Mouse (Mus musculus) neural tube, embryonic 11.5 days (tissue): ENCODE results near the gene Jph2. TPM values are rescaled to one million over a fixed set of nuclear protein-coding genes. Genes with fewer than 3 reads are reported as not detected.

Experiments
- ATAC-seq: fragments of 200-750 bp; cut with Nextera tagmentation; 2 replicates; pipeline ENCODE4 v1.8.0; 2017; ENCODE audit warnings: moderate number of reproducible peaks, mild to moderate bottlenecking, moderate TSS enrichment, moderate library complexity; ENCODE audit not compliant: insufficient read depth, low FRiP score, low TSS enrichment
- DNase-seq: peaks from one replicate; pipeline ENCODE4 v3.0.0-alpha.2; 2015; ENCODE audit warnings: low spot score
- H3K27ac ChIP-seq: fragments of 300-500 bp; sonication (generic); 2 replicates; pipeline ENCODE4 v1.5.1; 2014; ENCODE audit warnings: low read depth, mild to moderate bottlenecking, low read length
- H3K27me3 ChIP-seq: fragments of 300-500 bp; sonication (generic); 2 replicates; pipeline ENCODE4 v1.6.1; 2014; ENCODE audit warnings: mild to moderate bottlenecking, low read length, mixed read lengths; ENCODE audit not compliant: control insufficient read depth, insufficient read depth
- H3K36me3 ChIP-seq: fragments of 300-500 bp; sonication (generic); 2 replicates; pipeline ENCODE4 v1.6.1; 2014; ENCODE audit warnings: mild to moderate bottlenecking, low read length, moderate library complexity, mixed read lengths; ENCODE audit not compliant: control insufficient read depth, insufficient read depth
- H3K4me1 ChIP-seq: fragments of 300-500 bp; sonication (generic); 2 replicates; pipeline ENCODE4 v1.6.1; 2014; ENCODE audit warnings: low read length, mixed read lengths; ENCODE audit not compliant: control insufficient read depth, insufficient read depth
- H3K4me2 ChIP-seq: fragments of 300-500 bp; sonication (generic); 2 replicates; pipeline ENCODE4 v1.6.1; 2014; ENCODE audit warnings: low read depth, mild to moderate bottlenecking, moderate library complexity
- H3K4me3 ChIP-seq: fragments of 300-500 bp; sonication (generic); 2 replicates; pipeline ENCODE4 v1.5.1; 2014; ENCODE audit warnings: low read depth, low read length
- H3K9ac ChIP-seq: fragments of 300-500 bp; sonication (generic); 2 replicates; pipeline ENCODE4 v1.6.1; 2014; ENCODE audit warnings: mild to moderate bottlenecking, low read length
- H3K9me3 ChIP-seq: fragments of 300-500 bp; sonication (generic); 2 replicates; pipeline ENCODE4 v1.6.1; 2016; ENCODE audit warnings: low read length; ENCODE audit not compliant: control insufficient read depth
- WGBS: fragments of 180-500 bp; shearing (Covaris S2); extraction: QIAGEN DNeasy Blood & Tissue Kit; methylation state at CpG from one replicate; pipeline ENCODE4 v1.1.7; 2014; 5-methylcytosine and 5-hydroxymethylcytosine counted together
- polyA plus RNA-seq: library from polyadenylated mRNA; unstranded; fragments of >200 nt; fragmentation: Nextera tagmentation; extraction: Ambion mirVana; gene quantifications from 2 replicates; pipeline ENCODE4 v1.2.1, GENCODE M21; 2014

Gene Jph2
- polyA plus RNA-seq, 1 experiment from 2014 or later: 0.52 TPM

DNA sequence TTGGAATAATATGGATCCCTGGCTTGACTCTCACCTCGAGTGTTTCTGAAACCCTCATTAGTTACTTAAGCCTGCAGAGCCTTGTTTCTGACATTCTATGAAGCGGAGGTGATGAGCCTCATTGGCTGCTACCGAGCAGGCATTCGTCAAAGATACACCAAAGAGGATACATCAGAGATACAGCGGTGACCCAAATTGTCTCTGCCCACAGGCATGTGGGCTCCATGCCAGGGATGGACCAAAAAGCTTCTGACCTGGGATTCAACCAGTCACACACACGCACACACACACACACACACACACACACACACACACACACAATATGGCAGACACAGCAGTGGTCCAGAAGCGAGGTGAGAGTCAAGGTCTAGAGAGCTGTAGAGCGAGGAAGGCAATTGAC is 16.5 kb downstream of the Jph2 start:
- Histone ChIP-seq H3K27ac (no peak overlapping the region), H3K4me1 (no peaks in the 10 kb centered on the region), H3K9me3 (no peaks in the 10 kb centered on the region), H3K27me3 (peaks cover 4% of the 10 kb centered on the region), H3K36me3 (no peaks in the 10 kb centered on the region), H3K4me2 (no peak overlapping the region), H3K4me3 (no peak overlapping the region), H3K9ac (no peak overlapping the region)
- WGBS: 89% methylated on average over 8 of the region's 8 CpGs
- DNase-seq (no peak), ATAC-seq (no peak)

- 85% methylated on average over 5 of the region's 5 CpGs for WGBS
- ATAC-seq (no peak), DNase-seq (no peak)
- no peaks in the 10 kb centered on the region for H3K9me3 ChIP-seq
- H3K27me3 ChIP-seq: peaks cover 23% of the 10 kb centered on the region
- no peak overlapping the region for H3K9ac ChIP-seq
- no peak overlapping the region for H3K4me2 ChIP-seq
- H3K27ac ChIP-seq: no peak overlapping the region
- no peak overlapping the region for H3K4me3 ChIP-seq
- H3K36me3 ChIP-seq: no peaks in the 10 kb centered on the region
- H3K4me1 ChIP-seq: no peaks in the 10 kb centered on the region
Measured at GRCm38 (mm10) chr2:163379366-163379765, 18.4 kb downstream of the Jph2 start.

GRCm38 (mm10) chr2:163376082-163376481 is 21.7 kb downstream of the Jph2 start:
- Histone ChIP-seq H3K27ac (no peak overlapping the region), H3K27me3 (peaks cover 27% of the 10 kb centered on the region), H3K4me1 (no peaks in the 10 kb centered on the region), H3K9ac (no peak overlapping the region), H3K9me3 (no peaks in the 10 kb centered on the region), H3K36me3 (no peaks in the 10 kb centered on the region), H3K4me3 (no peak overlapping the region), H3K4me2 (no peak overlapping the region)
- no peak for ATAC-seq
- WGBS: 40% methylated on average over 33 of the region's 33 CpGs
- no peak for DNase-seq

DNA sequence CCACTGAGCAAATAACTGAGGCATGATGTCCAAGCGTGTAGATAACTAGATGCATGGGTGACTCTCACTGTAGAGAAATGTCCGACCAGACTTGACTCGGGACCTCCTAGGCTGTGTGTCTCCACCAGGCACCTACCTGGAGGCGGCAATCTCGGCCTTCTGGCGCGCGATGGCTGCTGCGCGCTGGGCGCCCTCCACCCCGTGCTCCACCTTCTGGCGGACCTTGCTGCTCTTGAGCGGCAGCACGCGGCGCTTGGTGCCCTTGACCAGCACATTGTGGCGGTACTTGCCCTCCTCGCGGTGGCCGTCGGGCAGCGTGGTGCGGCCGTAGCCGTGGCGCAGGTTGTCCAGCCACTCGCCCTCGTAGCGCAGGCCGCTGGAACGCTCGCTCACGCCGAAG is 22.3 kb downstream of the Jph2 start:
- peaks cover 27% of the 10 kb centered on the region for H3K27me3 ChIP-seq
- H3K27ac ChIP-seq: no peak overlapping the region
- no peaks in the 10 kb centered on the region for H3K36me3 ChIP-seq
- 32% methylated on average over 35 of the region's 35 CpGs for WGBS
- DNase-seq: no peak
- no peaks in the 10 kb centered on the region for H3K9me3 ChIP-seq
- no peak overlapping the region for H3K9ac ChIP-seq
- H3K4me2 ChIP-seq: no peak overlapping the region
- no peak overlapping the region for H3K4me3 ChIP-seq
- no peaks in the 10 kb centered on the region for H3K4me1 ChIP-seq
- no peak for ATAC-seq

- DNase-seq (no peak), ATAC-seq (no peak)
- Histone ChIP-seq H3K4me3 (no peak overlapping the region), H3K27me3 (peaks cover 27% of the 10 kb centered on the region), H3K36me3 (no peaks in the 10 kb centered on the region), H3K4me1 (no peaks in the 10 kb centered on the region), H3K27ac (no peak overlapping the region), H3K9me3 (no peaks in the 10 kb centered on the region), H3K9ac (no peak overlapping the region), H3K4me2 (no peak overlapping the region)
- 87% methylated on average over 1 of the region's 1 CpGs for WGBS
Measured at GRCm38 (mm10) chr2:163372627-163373026, 25.2 kb downstream of the Jph2 start.

DNA sequence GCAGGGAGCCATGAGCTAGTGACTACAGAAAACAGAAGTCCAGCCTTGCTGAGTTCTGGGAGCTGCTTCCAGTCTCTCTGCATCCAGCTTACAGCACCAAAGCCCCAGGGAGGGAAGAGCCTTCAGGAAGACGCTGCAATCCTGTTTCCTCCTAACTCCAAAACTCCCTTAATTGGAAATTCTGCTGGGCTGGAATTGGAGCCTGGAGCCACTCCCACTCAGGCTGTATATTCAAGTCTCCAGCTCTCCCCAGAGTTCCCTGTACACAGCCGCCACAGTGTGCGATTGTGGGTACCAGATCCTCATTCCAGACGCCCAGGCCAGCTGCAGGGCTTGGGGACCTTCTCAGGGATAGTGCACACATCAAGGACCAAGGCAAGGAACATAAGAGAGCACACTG is 27.6 kb downstream of the Jph2 start:
- no peaks in the 10 kb centered on the region for H3K4me1 ChIP-seq
- H3K27me3 ChIP-seq: peaks cover 12% of the 10 kb centered on the region
- H3K9me3 ChIP-seq: no peaks in the 10 kb centered on the region
- 49% methylated on average over 4 of the region's 4 CpGs for WGBS
- no peak overlapping the region for H3K4me2 ChIP-seq
- no peak overlapping the region for H3K4me3 ChIP-seq
- no peak overlapping the region for H3K9ac ChIP-seq
- ATAC-seq: no peak
- no peak overlapping the region for H3K27ac ChIP-seq
- DNase-seq: no peak
- no peaks in the 10 kb centered on the region for H3K36me3 ChIP-seq

DNA sequence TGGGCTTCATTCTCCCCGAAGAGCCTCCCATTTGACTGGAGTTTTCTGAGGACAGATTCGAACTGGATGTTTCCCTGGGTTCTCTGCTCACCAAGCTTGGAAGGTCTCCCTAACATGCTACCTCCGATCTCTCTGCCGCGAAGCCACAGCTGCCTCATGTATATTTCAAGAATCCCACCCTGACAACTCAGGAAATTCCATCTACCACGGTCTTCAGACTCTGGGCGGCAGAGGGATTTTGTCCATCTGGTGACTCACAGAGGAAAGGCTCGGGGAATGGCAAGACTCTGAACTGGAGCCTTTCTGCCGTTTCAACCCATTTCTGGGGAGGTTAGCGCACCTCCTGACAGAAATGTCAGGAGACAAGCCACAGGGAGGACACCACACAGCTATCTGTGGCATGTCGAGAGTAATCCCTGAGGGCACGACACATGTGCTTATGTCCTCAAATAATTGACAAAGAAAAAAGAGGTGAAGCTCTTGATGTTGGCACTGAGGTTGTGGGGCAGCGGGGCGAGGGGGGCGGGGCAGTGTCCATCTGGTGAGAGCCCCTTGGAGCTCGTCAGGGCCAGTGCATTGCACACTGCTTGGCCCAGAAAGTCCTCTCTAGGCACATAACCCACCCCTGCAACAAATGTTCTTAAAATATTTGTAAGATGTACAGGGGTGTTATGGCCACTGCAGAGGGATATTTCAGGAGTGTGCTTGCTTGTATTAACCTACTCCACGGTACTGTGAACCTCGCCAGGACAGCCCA is 32.8 kb downstream of the Jph2 start:
- 80% methylated on average over 18 of the region's 18 CpGs for WGBS
- Histone ChIP-seq H3K4me2 (no peak overlapping the region), H3K27ac (no peak overlapping the region), H3K27me3 (no peaks in the 10 kb centered on the region), H3K9me3 (no peaks in the 10 kb centered on the region), H3K36me3 (no peaks in the 10 kb centered on the region), H3K4me3 (no peak overlapping the region), H3K4me1 (no peaks in the 10 kb centered on the region), H3K9ac (no peak overlapping the region)
- ATAC-seq: no peak
- no peak for DNase-seq

DNA sequence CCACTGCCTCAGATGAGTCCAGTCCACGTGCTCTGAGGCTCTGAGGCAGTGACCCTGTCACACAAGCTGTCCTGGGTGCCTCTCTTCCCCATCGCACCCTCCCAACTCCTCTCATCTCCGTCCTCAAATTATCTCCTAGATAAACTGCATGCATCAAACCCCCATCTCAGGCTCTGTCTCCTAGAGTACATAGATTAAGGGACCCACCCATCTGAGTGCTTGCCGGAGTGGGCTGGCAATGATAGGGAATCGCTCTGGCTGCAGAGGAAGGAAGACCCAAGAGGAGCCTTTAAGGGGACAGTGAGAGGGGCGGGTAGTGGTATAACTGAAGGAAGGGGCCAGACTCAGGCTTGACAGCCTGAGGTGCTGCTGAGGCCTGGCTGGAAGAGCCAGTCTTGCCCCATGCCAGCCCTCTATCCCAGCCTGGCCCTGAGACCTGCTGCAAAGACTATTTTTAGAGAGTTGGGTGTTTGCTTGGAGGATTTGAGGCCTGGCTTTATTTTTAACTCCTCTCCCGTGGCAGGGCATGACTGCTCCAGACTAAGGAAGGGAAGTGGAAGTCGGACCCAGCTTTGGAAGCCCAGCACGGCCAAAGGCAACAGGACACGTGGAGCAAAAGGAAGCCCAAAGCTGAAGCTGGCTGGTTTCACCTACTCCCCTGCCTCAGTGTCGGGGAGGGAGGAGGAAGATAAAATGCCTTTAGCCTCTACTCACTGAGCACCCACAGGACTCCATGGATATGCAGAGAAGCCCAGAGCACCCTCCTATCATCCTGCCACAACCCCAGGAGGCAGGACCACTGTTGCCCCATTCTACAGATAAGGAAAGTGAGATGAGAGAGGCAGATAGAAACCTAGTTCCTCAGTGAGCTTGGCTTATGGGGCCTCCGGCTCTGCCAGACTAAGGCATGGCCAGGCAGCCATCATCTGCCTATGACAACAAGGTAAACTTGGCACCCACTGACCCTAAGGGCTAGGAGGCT is 34.6 kb downstream of the Jph2 start:
- no peak for ATAC-seq
- DNase-seq: no peak
- H3K9me3 ChIP-seq: no peaks in the 10 kb centered on the region
- H3K4me2 ChIP-seq: no peak overlapping the region
- no peak overlapping the region for H3K4me3 ChIP-seq
- H3K27ac ChIP-seq: no peak overlapping the region
- no peaks in the 10 kb centered on the region for H3K4me1 ChIP-seq
- no peak overlapping the region for H3K9ac ChIP-seq
- H3K36me3 ChIP-seq: no peaks in the 10 kb centered on the region
- WGBS: 83% methylated on average over 12 of the region's 12 CpGs
- no peaks in the 10 kb centered on the region for H3K27me3 ChIP-seq
